Comparison of ENCODE assay signal across 10 mouse cellular contexts in genomic region chr5:9446146-9446545, GRCm38 (mm10).
DNase-seq lines count a peak whose midpoint lies in the region; ATAC-seq and TF ChIP-seq lines count a peak whose summit lies in the region.
"Had no signal": no experiment of that assay in that cellular context is flagged by ENCODE, and none has a peak within 500 bp of the region (broad histone marks: within the 10 kb centered on the region; RNA-seq: fewer than 3 reads in every experiment).

No protein-coding gene starts in this region.

- no peak overlapping the region for H3K4me3 ChIP-seq in kidney, embryonic 14.5 days (ENCODE audit: low read length)
- H3K4me3 ChIP-seq in MEL (ENCODE audit: control insufficient read depth in 1 of 2, insufficient read depth in 1 of 2, low read depth in 2 of 2, low read length in 2 of 2), result no peak overlapping the region
- no peak overlapping the region for H3K4me3 ChIP-seq in left cerebral cortex, adult 2 months
- H3K4me3 ChIP-seq: forebrain, embryonic 10.5 days had no signal

- no peaks in the 10 kb centered on the region for H3K36me3 ChIP-seq in kidney, embryonic 14.5 days (ENCODE audit: control insufficient read depth, insufficient read depth, low read length)
- no peaks in the 10 kb centered on the region for H3K36me3 ChIP-seq in MEL (ENCODE audit: control insufficient read depth in 1 of 2, insufficient read depth in 2 of 2, low read length in 2 of 2)
- H3K36me3 ChIP-seq: forebrain, embryonic 10.5 days had no signal

- TF ChIP-seq CTCF in MEL (IDR thresholded peaks at IDR 0.05 in 2 of 3, conservative IDR thresholded peaks at IDR 0.05 in 1 of 3; ENCODE audit: control insufficient read depth in 1 of 3, insufficient read depth in 1 of 3, low read depth in 2 of 3, low read length in 3 of 3, poor library complexity in 1 of 3, severe bottlenecking in 1 of 3), result no peak
- TF ChIP-seq CTCF in left cerebral cortex, adult 2 months (IDR thresholded peaks at IDR 0.05), result no peak

- intact Hi-C loops in left cerebral cortex, adult 2 months (cut with DNase I), result loop anchor here (10.0 kb wide), 1 partner anchor 799 kb away; the partner anchor contains the start of gene Gm5152

- no peak overlapping the region for H3K4me2 ChIP-seq in kidney, embryonic 14.5 days (replicated peaks; ENCODE audit: low read depth, low read length)

- no peak for ATAC-seq in kidney, embryonic 14.5 days (ENCODE audit: low FRiP score, low TSS enrichment)

- H3K79me2 ChIP-seq in MEL (ENCODE audit: control insufficient read depth, insufficient read depth, low read length, poor library complexity), result no peaks in the 10 kb centered on the region

- H3K9me3 ChIP-seq in kidney, embryonic 14.5 days (ENCODE audit: control insufficient read depth, low read length), result no peaks in the 10 kb centered on the region
- no peaks in the 10 kb centered on the region for H3K9me3 ChIP-seq in MEL (replicated peaks; ENCODE audit: insufficient read depth, low read length)
- H3K9me3 ChIP-seq: forebrain, embryonic 10.5 days had no signal

- no peak overlapping the region for H3K9ac ChIP-seq in kidney, embryonic 14.5 days (ENCODE audit: low read depth, low read length)
- H3K9ac ChIP-seq in MEL (ENCODE audit: control insufficient read depth, low read depth, low read length, poor library complexity, severe bottlenecking), result no peak overlapping the region
- H3K9ac ChIP-seq: liver, embryonic 14.5 days had no signal

- no peak for TF ChIP-seq RAD21 in MEL (IDR thresholded peaks at IDR 0.05; ENCODE audit: low read depth, low read length)

- TF ChIP-seq EP300 in MEL (IDR thresholded peaks at IDR 0.05; ENCODE audit: low read depth in 1 of 2, low read length in 2 of 2), result no peak

- H3K27me3 ChIP-seq in kidney, embryonic 14.5 days (ENCODE audit: control insufficient read depth, insufficient read depth, low read length), result no peaks in the 10 kb centered on the region
- H3K27me3 ChIP-seq in MEL (ENCODE audit: control insufficient read depth in 1 of 2, insufficient read depth in 2 of 2, low read length in 2 of 2), result no peaks in the 10 kb centered on the region

- 3% methylated on average over 1 of the region's 1 CpGs for WGBS in kidney, embryonic 14.5 days

- TF ChIP-seq POLR2A in MEL (IDR thresholded peaks at IDR 0.05; ENCODE audit: control insufficient read depth in 1 of 2, insufficient read depth in 1 of 2, low read depth in 1 of 2, low read length in 2 of 2, poor library complexity in 1 of 2), result no peak

- DNase-seq in kidney, postnatal 10 days, result peak; percentile 62
- DNase-seq in A20 (ENCODE audit: low read depth, low spot score), result peak; percentile 18
- peak; percentile 35 for DNase-seq in MEL (ENCODE audit: low read depth, low spot score)
- peak; percentile 18 for DNase-seq in hindlimb bud, embryonic 11.5 days (ENCODE audit: extremely low spot score, low read depth, low spot score)
- DNase-seq in left cerebral cortex, adult 2 months (ENCODE audit: extremely low spot score in 1 of 2, low spot score in 2 of 2), result no peak
- no peak for DNase-seq in right cerebral cortex, postnatal 14 days
- DNase-seq: cerebellum, adult 8-10 months had no signal

- H3K4me1 ChIP-seq in kidney, embryonic 14.5 days (ENCODE audit: control insufficient read depth, insufficient read depth, low read length), result no peaks in the 10 kb centered on the region
- no peaks in the 10 kb centered on the region for H3K4me1 ChIP-seq in MEL (ENCODE audit: control insufficient read depth in 1 of 2, insufficient read depth in 2 of 2, low read length in 2 of 2)
- H3K4me1 ChIP-seq: forebrain, embryonic 10.5 days had no signal

- H3K27ac ChIP-seq in kidney, embryonic 14.5 days (ENCODE audit: low read depth, low read length), result no peak overlapping the region
- H3K27ac ChIP-seq in MEL (ENCODE audit: control insufficient read depth, low read depth, low read length), result no peak overlapping the region
- no peak overlapping the region for H3K27ac ChIP-seq in left cerebral cortex, adult 2 months
- H3K27ac ChIP-seq: forebrain, embryonic 10.5 days; liver, embryonic 14.5 days had no signal

TF ChIP-seq in MEL, 35 proteins besides CTCF, POLR2A, EP300 and RAD21:
- TF ChIP-seq USF1 (IDR thresholded peaks at IDR 0.05; ENCODE audit: low read depth, low read length) (no peak), POLR2AphosphoS2 (IDR thresholded peaks at IDR 0.05; ENCODE audit: low read length) (no peak), CHD1 (IDR thresholded peaks at IDR 0.05; ENCODE audit: low read depth, low read length) (no peak), TAL1 (IDR thresholded peaks at IDR 0.05; ENCODE audit: low read length) (no peak), MAZ (IDR thresholded peaks at IDR 0.05; ENCODE audit: low read depth, low read length) (no peak), MEF2A (IDR thresholded peaks at IDR 0.05; ENCODE audit: extremely low read depth, insufficient replicate concordance, low read depth, low read length, poor library complexity, severe bottlenecking) (no peak), SIN3A (IDR thresholded peaks at IDR 0.05; ENCODE audit: low read length) (no peak), TCF12 (IDR thresholded peaks at IDR 0.05; ENCODE audit: low read depth, low read length) (no peak), E2F4 (IDR thresholded peaks at IDR 0.05; ENCODE audit: borderline replicate concordance, low read depth, low read length) (no peak), MAFK (IDR thresholded peaks at IDR 0.05; ENCODE audit: borderline replicate concordance, low read depth, low read length) (no peak), ZNF384 (IDR thresholded peaks at IDR 0.05; ENCODE audit: low read depth, low read length) (no peak), CHD2 (IDR thresholded peaks at IDR 0.05; ENCODE audit: low read length) (no peak), UBTF (IDR thresholded peaks at IDR 0.05; ENCODE audit: borderline replicate concordance, insufficient read depth, low read depth, low read length) (no peak)

Comparison
In these comparisons a context has a peak if more than half of its experiments do, and no peak if none do; other contexts are left out.
1. DNase-seq: peak in kidney, postnatal 10 days (single experiment), A20 (single experiment), MEL (single experiment) and hindlimb bud, embryonic 11.5 days (single experiment); none in left cerebral cortex, adult 2 months (0 of 2) and right cerebral cortex, postnatal 14 days (single experiment).